Comparison of ENCODE assay signal across 18 mouse cellular contexts in the genomic region with DNA sequence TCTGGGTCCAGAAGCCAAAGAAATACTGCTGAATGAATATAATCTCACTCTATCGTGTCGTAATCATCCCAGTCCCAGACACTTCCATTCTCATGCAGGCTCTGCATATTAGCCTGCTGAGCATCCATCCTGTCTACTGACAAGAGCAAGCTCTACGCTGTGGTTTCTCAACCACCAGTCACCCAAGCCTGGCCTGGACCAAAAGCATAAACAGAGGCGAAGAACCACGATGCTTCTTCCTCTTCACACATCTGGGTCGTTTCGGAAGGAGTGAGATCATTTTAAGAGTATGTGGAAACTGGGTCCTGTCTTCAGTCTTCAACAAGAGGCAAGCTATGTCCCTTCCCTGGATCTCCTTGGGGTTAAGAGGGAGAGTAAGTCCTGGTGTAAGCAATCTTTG.
DNase-seq lines count a peak whose midpoint lies in the region; ATAC-seq and TF ChIP-seq lines count a peak whose summit lies in the region.
"Had no signal": no experiment of that assay in that cellular context is flagged by ENCODE, and none has a peak within 500 bp of the region (broad histone marks: within the 10 kb centered on the region; RNA-seq: fewer than 3 reads in every experiment).

No protein-coding gene starts in this region.

- H3K27ac ChIP-seq in CH12.LX (ENCODE audit: insufficient read depth, low read depth), result peak overlapping the region; percentile 66; the same call in 1 of the 2 replicates
- H3K27ac ChIP-seq: embryonic facial prominence, embryonic 10.5 days; forebrain, embryonic 10.5 days; heart, embryonic 13.5 days; hindbrain, embryonic 15.5 days had no signal

- no peak for TF ChIP-seq RAD21 in CH12.LX (IDR thresholded peaks at IDR 0.05; ENCODE audit: low read depth, low read length)

- peaks cover 20 to 28% of the 10 kb centered on the region in 2 experiments for H3K4me1 ChIP-seq in CH12.LX (ENCODE audit: control insufficient read depth in 1 of 2, insufficient read depth in 2 of 2)
- H3K4me1 ChIP-seq: embryonic facial prominence, embryonic 10.5 days; forebrain, embryonic 10.5 days; heart, embryonic 13.5 days; hindbrain, embryonic 15.5 days had no signal

- no peaks in the 10 kb centered on the region for H3K27me3 ChIP-seq in CH12.LX (replicated peaks)
- H3K27me3 ChIP-seq: heart, embryonic 13.5 days; hindbrain, embryonic 15.5 days had no signal

- H3K9ac ChIP-seq in CH12.LX (ENCODE audit: insufficient read depth, low read depth), result no peak overlapping the region
- H3K9ac ChIP-seq: heart, embryonic 13.5 days; hindbrain, embryonic 15.5 days had no signal

- H3K4me2 ChIP-seq in CH12.LX (ENCODE audit: insufficient read depth, low read depth, poor library complexity, severe bottlenecking), result peak overlapping the region; percentile 12; the same call in 1 of the 2 replicates
- H3K4me2 ChIP-seq: heart, embryonic 13.5 days; hindbrain, embryonic 15.5 days had no signal

- TF ChIP-seq POLR2A in CH12.LX (IDR thresholded peaks at IDR 0.05; ENCODE audit: low read depth, low read length), result no peak

- peak; percentile 76 for ATAC-seq in megakaryocyte, adult 5-6 weeks (ENCODE audit: poor library complexity, severe bottlenecking)
- ATAC-seq: CD4-positive, CD25-positive, alpha-beta regulatory T cell, adult 4 months; forebrain, embryonic 14.5 days had no signal

- dilution Hi-C loops in CH12.LX (cut with MboI; ENCODE audit: extremely low pct_ligation_motif_present, extremely low pct_unique_long_range_greater_than_20kb, low sequenced_read_pairs), result no loop called here

- DNase-seq in CD4-positive helper T cell, adult 2 months (ENCODE audit: low read depth, low spot score), result peak; percentile 5
- DNase-seq in CH12.LX (ENCODE audit: extremely low read depth), result peak; percentile 75
- DNase-seq in natural killer cell, adult 2 months (ENCODE audit: low spot score in 2 of 2), result peak; percentile 13 to 46
- no peak for DNase-seq in ovary, postnatal 36 days (ENCODE audit: low spot score)
- DNase-seq in adrenal gland, postnatal 36 days, result no peak
- DNase-seq: adrenal gland, postnatal 10 days; cerebellum, adult 18-20 months; cerebellum, adult 9-11 months; cerebellum, postnatal 36 days; gastrocnemius, postnatal 10 days; heart, postnatal 36 days had no signal

- no peak overlapping the region for H3K4me3 ChIP-seq in CH12.LX (replicated peaks in 1 of 3; ENCODE audit: low read depth in 2 of 3, low read length in 2 of 3, poor library complexity in 1 of 3)
- H3K4me3 ChIP-seq: embryonic facial prominence, embryonic 10.5 days; forebrain, embryonic 10.5 days; heart, embryonic 13.5 days; hindbrain, embryonic 15.5 days had no signal

- no peaks in the 10 kb centered on the region for H3K36me3 ChIP-seq in CH12.LX (replicated peaks in 1 of 2; ENCODE audit: control insufficient read depth in 1 of 2, insufficient read depth in 1 of 2, low read length in 1 of 2)
- H3K36me3 ChIP-seq: embryonic facial prominence, embryonic 10.5 days; forebrain, embryonic 10.5 days; heart, embryonic 13.5 days; hindbrain, embryonic 15.5 days had no signal

- no peak for TF ChIP-seq CTCF in CH12.LX (conservative IDR thresholded peaks at IDR 0.05 in 1 of 2, IDR thresholded peaks at IDR 0.05 in 1 of 2; ENCODE audit: low read depth in 2 of 2, low read length in 2 of 2)

- in situ Hi-C loops in CH12.LX (cut with MboI; ENCODE audit: low pct_ligation_motif_present, low pct_unique_long_range_greater_than_20kb, low sequenced_read_pairs), result no loop called here

- no peaks in the 10 kb centered on the region for H3K79me2 ChIP-seq in CH12.LX (replicated peaks; ENCODE audit: control insufficient read depth, extremely low read depth, insufficient read depth, poor library complexity, severe bottlenecking)

- no peaks in the 10 kb centered on the region for H3K9me3 ChIP-seq in CH12.LX (replicated peaks; ENCODE audit: low read length)
- H3K9me3 ChIP-seq: embryonic facial prominence, embryonic 10.5 days; forebrain, embryonic 10.5 days; heart, embryonic 13.5 days; hindbrain, embryonic 15.5 days had no signal

- no peak; the same call in 1 of the 2 replicates for TF ChIP-seq EP300 in CH12.LX (IDR thresholded peaks at IDR 0.05; ENCODE audit: low read length)

TF ChIP-seq in CH12.LX, 34 proteins besides CTCF, POLR2A, EP300 and RAD21:
- no peak for TF ChIP-seq TBP (conservative IDR thresholded peaks at IDR 0.05; ENCODE audit: low read depth, low read length)
- TF ChIP-seq ETS1 (conservative IDR thresholded peaks at IDR 0.05; ENCODE audit: low read depth, low read length), result no peak
- TF ChIP-seq SMC3 (IDR thresholded peaks at IDR 0.05; ENCODE audit: low read depth, low read length), result no peak
- peak; percentile 61; the same call in 1 of the 2 replicates for TF ChIP-seq MAX (IDR thresholded peaks at IDR 0.05; ENCODE audit: low read length)
- no peak for TF ChIP-seq BHLHE40 (IDR thresholded peaks at IDR 0.05; ENCODE audit: low read depth, low read length)
- no peak for TF ChIP-seq PAX5 (IDR thresholded peaks at IDR 0.05; ENCODE audit: low read length)
- TF ChIP-seq CHD2 (IDR thresholded peaks at IDR 0.05; ENCODE audit: low read length), result no peak
- TF ChIP-seq JUN (IDR thresholded peaks at IDR 0.05; ENCODE audit: insufficient read depth, low read depth, low read length), result 0 out of 2 replicates have a peak, but pooled peaks have one; percentile 16
- TF ChIP-seq JUND (conservative IDR thresholded peaks at IDR 0.05; ENCODE audit: low read depth, low read length), result peak; percentile 39; the same call in 1 of the 2 replicates
- no peak for TF ChIP-seq UBTF (IDR thresholded peaks at IDR 0.05; ENCODE audit: low read depth, low read length)
- TF ChIP-seq NELFE (IDR thresholded peaks at IDR 0.05; ENCODE audit: low read depth, low read length), result no peak
- TF ChIP-seq SIN3A (IDR thresholded peaks at IDR 0.05; ENCODE audit: low read length), result no peak
- no peak for TF ChIP-seq MXI1 (IDR thresholded peaks at IDR 0.05; ENCODE audit: low read depth, low read length)
- no peak for TF ChIP-seq POLR2AphosphoS2 (IDR thresholded peaks at IDR 0.05; ENCODE audit: low read depth, low read length)
- no peak for TF ChIP-seq ZKSCAN1 (IDR thresholded peaks at IDR 0.05; ENCODE audit: borderline replicate concordance, low read depth, low read length)
- no peak for TF ChIP-seq ZMIZ1 (IDR thresholded peaks at IDR 0.05; ENCODE audit: low read depth, low read length)
- no peak for TF ChIP-seq HCFC1 (IDR thresholded peaks at IDR 0.05; ENCODE audit: low read depth, low read length)
- TF ChIP-seq NRF1 (IDR thresholded peaks at IDR 0.05; ENCODE audit: low read depth, low read length), result no peak
- TF ChIP-seq KAT2A (IDR thresholded peaks at IDR 0.05; ENCODE audit: insufficient replicate concordance, low read length), result no peak
- TF ChIP-seq E2F4 (IDR thresholded peaks at IDR 0.05; ENCODE audit: insufficient replicate concordance, low read depth, low read length), result no peak
- TF ChIP-seq MYC (IDR thresholded peaks at IDR 0.05; ENCODE audit: low read depth, low read length), result no peak
- no peak for TF ChIP-seq MAZ (IDR thresholded peaks at IDR 0.05; ENCODE audit: low read depth, low read length)
- no peak for TF ChIP-seq RCOR1 (conservative IDR thresholded peaks at IDR 0.05; ENCODE audit: low read depth, low read length)
- TF ChIP-seq MAFK (IDR thresholded peaks at IDR 0.05; ENCODE audit: insufficient replicate concordance, low read length), result no peak
- TF ChIP-seq MEF2A (IDR thresholded peaks at IDR 0.05; ENCODE audit: borderline replicate concordance, low read depth, low read length), result no peak

Comparison
In these comparisons a context has a peak if more than half of its experiments do, and no peak if none do; other contexts are left out.
1. DNase-seq: peak in CD4-positive helper T cell, adult 2 months (single experiment), CH12.LX (single experiment) and natural killer cell, adult 2 months (2 of 2); none in ovary, postnatal 36 days (single experiment) and adrenal gland, postnatal 36 days (0 of 2).